Comparison of ENCODE assay signal across 8 mouse cellular contexts in the genomic region with DNA sequence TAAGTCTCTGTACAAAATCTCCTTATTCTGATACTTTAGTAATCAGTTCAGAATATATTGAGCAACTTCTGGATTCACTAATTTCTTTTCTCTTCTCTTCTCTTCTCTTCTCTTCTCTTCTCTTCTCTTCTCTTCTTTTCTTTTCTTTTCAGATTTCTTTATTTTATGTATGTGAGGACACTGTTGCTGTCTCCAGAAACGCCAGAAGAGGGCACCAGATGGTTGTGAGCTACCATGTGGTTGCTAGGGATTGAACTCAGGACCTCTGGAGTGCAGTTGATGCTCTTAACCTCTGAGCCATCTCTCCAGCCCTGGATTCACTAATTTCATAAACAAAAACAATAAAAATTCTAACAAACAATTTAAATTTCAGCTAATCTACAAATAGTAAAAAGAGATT. TPM values are rescaled to one million over a fixed set of nuclear protein-coding genes. Genes with fewer than 3 reads are reported as not detected.
DNase-seq lines count a peak whose midpoint lies in the region; ATAC-seq and TF ChIP-seq lines count a peak whose summit lies in the region.

No protein-coding gene starts in this region.

- H3K27ac ChIP-seq in gastrocnemius, adult 2 months, result no peak overlapping the region

- intact Hi-C loops in gastrocnemius, adult 2 months (cut with DNase I), result loop anchor here (2.0 kb wide), 1 partner anchor 68 kb away; no protein-coding TSS in a partner anchor

- peak; percentile 68 for TF ChIP-seq CTCF in gastrocnemius, adult 2 months (IDR thresholded peaks at IDR 0.05)

- DNase-seq in gastrocnemius, adult 2 months, result peak; percentile 47
- DNase-seq in gastrocnemius, adult 8-10 months (ENCODE audit: low spot score in 2 of 2), result no peak
- peak; percentile 40 for DNase-seq in ovary, postnatal 36 days (ENCODE audit: low spot score)
- no peak for DNase-seq in ovary, postnatal 10 days (ENCODE audit: low spot score)
- DNase-seq in brain, adult 2 months (ENCODE audit: low read depth, low spot score), result peak; percentile 74
- peak; percentile 37 to 65 for DNase-seq in kidney, adult 8-10 months
- DNase-seq in lung, postnatal 36 days, result peak; percentile 84

- ATAC-seq in inflammation-experienced regulatory T-cells, adult 6 months, result no peak

- no peak overlapping the region for H3K4me3 ChIP-seq in gastrocnemius, adult 2 months

RNA-seq across cellular contexts. Expression of gene Csf2rb, which starts 29.4 kb away (rescaled TPM):
- 1 to 10 TPM in 1 of 2 experiments, under 1 TPM in 1; 0.86 to 1.0 TPM for total RNA-seq in gastrocnemius, adult 2 months (2021)
- under 1 TPM; 0.41 to 0.99 (median 0.81) TPM for total RNA-seq in gastrocnemius, adult 8-10 months (2022)
- polyA plus RNA-seq in inflammation-experienced regulatory T-cells, adult 6 months (2017; shearing (Covaris generic)), result under 1 TPM in 2 of 3 experiments, not detected in 1; 0.12 to 0.67 TPM

RNA-seq across cellular contexts. Expression of gene Tex33, which starts 40.8 kb away (rescaled TPM):
- not detected for total RNA-seq in gastrocnemius, adult 2 months (2021)
- not detected for total RNA-seq in gastrocnemius, adult 8-10 months (2022)
- not detected for polyA plus RNA-seq in inflammation-experienced regulatory T-cells, adult 6 months (2017; shearing (Covaris generic))

RNA-seq across cellular contexts. Expression of gene Csf2rb2, which starts 49.4 kb away (rescaled TPM):
- total RNA-seq in gastrocnemius, adult 2 months (2021), result under 1 TPM; 0.66 to 0.78 TPM
- total RNA-seq in gastrocnemius, adult 8-10 months (2022), result under 1 TPM; 0.39 to 0.56 (median 0.43) TPM
- polyA plus RNA-seq in inflammation-experienced regulatory T-cells, adult 6 months (2017; shearing (Covaris generic)), result under 1 TPM in 1 of 3 experiments, not detected in 2; 0.54 TPM

RNA-seq across cellular contexts. Expression of gene Tst, which starts 50.7 kb away (rescaled TPM):
- total RNA-seq in gastrocnemius, adult 2 months (2021), result 10 to 100 TPM; 18.2 to 18.8 TPM
- total RNA-seq in gastrocnemius, adult 8-10 months (2022), result 10 to 100 TPM; 19.1 to 25.8 (median 22.3) TPM
- 1 to 10 TPM; 1.8 to 5.3 (median 2.1) TPM for polyA plus RNA-seq in inflammation-experienced regulatory T-cells, adult 6 months (2017; shearing (Covaris generic))

RNA-seq across cellular contexts. Expression of gene Mpst, which starts 51.3 kb away (rescaled TPM):
- 10 to 100 TPM; 61.9 to 66.9 TPM for total RNA-seq in gastrocnemius, adult 2 months (2021)
- 10 to 100 TPM; 58.9 to 65.3 (median 59.7) TPM for total RNA-seq in gastrocnemius, adult 8-10 months (2022)
- 1 to 10 TPM in 2 of 3 experiments, under 1 TPM in 1; 0.63 to 3.3 (median 2.6) TPM for polyA plus RNA-seq in inflammation-experienced regulatory T-cells, adult 6 months (2017; shearing (Covaris generic))

Comparison
In these comparisons a context has a peak if more than half of its experiments do, and no peak if none do; other contexts are left out.
1. DNase-seq: peak in gastrocnemius, adult 2 months (single experiment), ovary, postnatal 36 days (single experiment), brain, adult 2 months (single experiment), kidney, adult 8-10 months (2 of 2) and lung, postnatal 36 days (single experiment); none in gastrocnemius, adult 8-10 months (0 of 2) and ovary, postnatal 10 days (single experiment).